Mouse (Mus musculus) midbrain, embryonic 14.5 days (tissue): ENCODE measurements around the gene Btla. TPM values are rescaled to one million over a fixed set of nuclear protein-coding genes. Genes with fewer than 3 reads are reported as not detected.

Source experiments
- ATAC-seq: fragments of 200-750 bp; cut with Nextera tagmentation; 2 replicates; pipeline ENCODE4 v1.8.0; 2017; ENCODE audit warnings: moderate number of reproducible peaks, moderate library complexity; ENCODE audit not compliant: low FRiP score, low TSS enrichment
- DNase-seq: peaks from one replicate; pipeline ENCODE4 v3.0.0-alpha.2; 2015
- H3K27ac ChIP-seq: fragments of 300-500 bp; sonication (generic); replicated peaks from 2 replicates; pipeline ENCODE4 v1.5.1; 2014; ENCODE audit warnings: mild to moderate bottlenecking, low read depth, low read length, moderate library complexity
- H3K27me3 ChIP-seq: fragments of 300-500 bp; sonication (generic); 2 replicates; pipeline ENCODE4 v1.6.1; 2014; ENCODE audit warnings: low read length, control low read depth, mixed read lengths; ENCODE audit not compliant: control insufficient read depth, insufficient read depth
- H3K36me3 ChIP-seq: fragments of 300-500 bp; sonication (generic); 2 replicates; pipeline ENCODE4 v1.6.1; 2014; ENCODE audit warnings: low read length, control low read depth; ENCODE audit not compliant: control insufficient read depth, insufficient read depth
- H3K4me1 ChIP-seq: fragments of 300-500 bp; sonication (generic); 2 replicates; pipeline ENCODE4 v1.6.1; 2014; ENCODE audit warnings: mild to moderate bottlenecking, antibody characterized with exemption, low read length, control low read depth; ENCODE audit not compliant: control insufficient read depth, insufficient read depth
- H3K4me2 ChIP-seq: fragments of 300-500 bp; sonication (generic); 2 replicates; pipeline ENCODE4 v1.6.1; 2014; ENCODE audit warnings: mild to moderate bottlenecking, low read length, moderate library complexity
- H3K4me3 ChIP-seq: fragments of 300-500 bp; sonication (generic); replicated peaks from 2 replicates; pipeline ENCODE4 v1.5.1; 2014; ENCODE audit warnings: low read depth, low read length
- H3K9ac ChIP-seq: fragments of 300-500 bp; sonication (generic); replicated peaks from 2 replicates; pipeline ENCODE4 v1.6.1; 2014; ENCODE audit warnings: mild to moderate bottlenecking, low read length, moderate library complexity
- H3K9me3 ChIP-seq: fragments of 300-500 bp; sonication (generic); 2 replicates; pipeline ENCODE4 v1.6.1; 2016; ENCODE audit warnings: low read length, control low read depth, mixed read lengths; ENCODE audit not compliant: control insufficient read depth
- WGBS: fragments of 180-500 bp; shearing (Covaris S2); extraction: QIAGEN DNeasy Blood & Tissue Kit; methylation state at CpG from one replicate; pipeline ENCODE4 v1.1.7; 2014; 5-methylcytosine and 5-hydroxymethylcytosine counted together
- polyA plus RNA-seq: library from polyadenylated mRNA; unstranded; fragments of >200 nt; fragmentation: Nextera tagmentation; extraction: Ambion mirVana; gene quantifications from 2 replicates; pipeline ENCODE4 v1.2.1, GENCODE M21; 2014

Gene Btla
- 0.11 and 0.16 TPM in 2 replicates for polyA plus RNA-seq

DNA sequence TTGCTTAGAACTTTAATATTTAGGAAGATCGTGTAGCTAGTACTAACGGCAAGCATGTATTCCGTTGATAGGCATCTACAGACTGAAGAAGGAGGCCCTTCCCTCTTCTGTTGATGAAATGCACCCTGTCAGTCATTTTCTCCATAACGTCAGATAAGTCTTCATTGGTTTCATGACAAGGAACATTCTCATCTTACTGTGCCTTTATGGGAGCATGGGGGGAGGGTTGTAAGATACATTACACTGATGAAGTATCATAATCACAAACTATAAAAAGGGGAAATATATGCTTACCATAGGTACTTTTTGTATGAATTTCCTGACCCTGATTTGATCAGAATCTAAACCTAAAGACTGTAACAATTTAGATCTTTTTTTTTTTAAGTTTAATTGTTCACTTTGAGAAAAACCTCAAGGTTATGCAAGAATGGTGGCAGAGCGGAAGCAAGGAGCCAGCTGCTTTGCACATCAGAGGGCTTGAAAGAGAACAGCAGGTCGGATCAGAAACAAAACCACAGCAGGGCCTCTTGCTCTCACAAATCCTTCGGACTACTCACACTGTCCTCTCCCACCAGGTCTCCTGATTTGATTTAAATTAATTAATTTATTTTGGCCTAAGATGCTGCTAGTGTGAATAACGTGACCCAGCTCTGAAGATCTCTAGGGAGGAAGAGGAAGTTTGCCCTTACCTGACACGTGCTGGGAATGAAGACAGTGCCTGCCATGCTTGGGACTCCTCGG is at the start of gene Btla:
TSS of gene Btla (plus strand) at position 668 of the 741 bp plus-strand sequence.
- 27% methylated on average over 10 of the region's 10 CpGs for WGBS
- Histone ChIP-seq H3K9ac (no peak within 1 kb of the TSS), H3K36me3 (no peaks in the 10 kb centered on the region), H3K4me3 (no peak within 1 kb of the TSS), H3K4me1 (no peaks in the 10 kb centered on the region), H3K27me3 (no peaks in the 10 kb centered on the region), H3K9me3 (no peaks in the 10 kb centered on the region), H3K4me2 (no peak within 1 kb of the TSS), H3K27ac (no peak within 1 kb of the TSS)
- ATAC-seq (no peak), DNase-seq (no peak)

DNA sequence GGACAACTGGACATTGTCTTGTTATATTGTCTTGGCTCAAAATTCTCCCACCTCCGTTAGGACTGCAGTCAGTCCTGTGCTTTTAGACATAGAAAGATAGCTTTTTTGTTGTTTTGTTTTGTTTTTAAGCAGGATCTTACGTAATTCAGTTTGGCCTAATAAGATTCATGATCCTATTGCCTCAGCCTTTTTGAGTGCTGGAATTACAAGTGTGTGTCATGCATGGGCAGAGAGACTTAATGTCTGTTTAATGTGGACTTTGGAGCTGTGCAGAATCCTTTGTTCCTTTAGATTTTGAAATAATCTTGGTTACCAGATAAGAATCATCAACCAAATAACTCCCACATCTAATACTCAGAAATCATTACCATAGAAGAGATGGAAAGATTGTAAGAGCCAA is 45.6 kb upstream of the Btla start:
- 80% methylated on average over 2 of the region's 2 CpGs for WGBS
- H3K9ac ChIP-seq, result no peak overlapping the region

DNA sequence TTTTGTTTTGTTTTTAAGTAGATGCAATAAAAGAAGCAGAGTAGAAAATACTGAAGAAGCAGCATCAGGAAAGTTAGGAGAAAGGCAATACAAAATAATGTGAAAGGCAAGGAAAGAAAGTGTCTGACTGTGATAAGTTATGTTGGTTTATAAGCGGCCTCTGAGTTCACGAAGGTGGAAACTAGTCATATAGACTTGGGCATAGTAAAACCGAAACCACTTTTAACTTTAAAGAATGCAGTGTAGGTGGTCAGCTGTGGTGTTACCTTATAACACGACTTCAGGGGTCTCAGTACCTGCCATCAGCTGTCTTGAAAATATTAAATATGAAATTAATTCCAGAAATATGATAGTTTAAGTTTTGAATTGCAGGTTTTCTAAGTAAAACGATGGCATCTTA is 42.3 kb upstream of the Btla start:
- WGBS, result 92% methylated on average over 5 of the region's 5 CpGs
- H3K4me2 ChIP-seq, result no peak overlapping the region
- no peaks in the 10 kb centered on the region for H3K9me3 ChIP-seq
- no peak overlapping the region for H3K9ac ChIP-seq
- DNase-seq, result no peak
- H3K27me3 ChIP-seq, result no peaks in the 10 kb centered on the region
- ATAC-seq, result no peak
- H3K27ac ChIP-seq, result no peak overlapping the region
- no peak overlapping the region for H3K4me3 ChIP-seq
- H3K4me1 ChIP-seq, result no peaks in the 10 kb centered on the region
- H3K36me3 ChIP-seq, result peaks cover 22% of the 10 kb centered on the region

More for the DNA sequence above, 45.6 kb upstream of the Btla start:
- no peaks in the 10 kb centered on the region for H3K4me1 ChIP-seq
- H3K27ac ChIP-seq, result no peak overlapping the region
- DNase-seq (no peak), ATAC-seq (no peak)
- peaks cover 21% of the 10 kb centered on the region for H3K36me3 ChIP-seq
- no peaks in the 10 kb centered on the region for H3K9me3 ChIP-seq
- no peak overlapping the region for H3K4me3 ChIP-seq
- H3K4me2 ChIP-seq, result no peak overlapping the region
- H3K27me3 ChIP-seq, result no peaks in the 10 kb centered on the region

DNA sequence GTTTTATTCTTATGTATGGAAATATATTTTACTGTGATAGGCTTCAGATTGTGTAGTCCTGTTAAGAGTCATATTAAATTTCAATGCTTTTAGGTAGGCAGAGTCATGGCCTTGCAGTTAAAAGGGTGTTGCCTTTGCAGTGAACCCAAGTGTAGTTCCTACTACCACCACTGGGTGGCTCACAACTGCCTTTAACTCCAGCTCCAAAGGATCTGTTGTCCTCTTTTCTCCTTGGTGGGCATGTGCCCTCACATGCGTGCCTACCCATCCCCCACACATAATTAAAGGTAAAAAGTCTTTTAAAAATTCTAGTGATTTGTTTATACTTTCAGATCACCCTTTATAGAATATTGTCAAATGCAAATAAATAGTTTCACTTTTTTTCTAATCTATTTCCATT is 31.5 kb upstream of the Btla start:
- Histone ChIP-seq H3K9me3 (no peaks in the 10 kb centered on the region), H3K9ac (no peak overlapping the region), H3K4me2 (no peak overlapping the region), H3K4me3 (no peak overlapping the region), H3K36me3 (peaks cover 9% of the 10 kb centered on the region; the same call in 1 of the 2 replicates), H3K27ac (no peak overlapping the region), H3K4me1 (no peaks in the 10 kb centered on the region), H3K27me3 (no peaks in the 10 kb centered on the region)
- peak; percentile 90 for DNase-seq
- peak; percentile 59 for ATAC-seq
- 8% methylated on average over 1 of the region's 1 CpGs for WGBS

DNA sequence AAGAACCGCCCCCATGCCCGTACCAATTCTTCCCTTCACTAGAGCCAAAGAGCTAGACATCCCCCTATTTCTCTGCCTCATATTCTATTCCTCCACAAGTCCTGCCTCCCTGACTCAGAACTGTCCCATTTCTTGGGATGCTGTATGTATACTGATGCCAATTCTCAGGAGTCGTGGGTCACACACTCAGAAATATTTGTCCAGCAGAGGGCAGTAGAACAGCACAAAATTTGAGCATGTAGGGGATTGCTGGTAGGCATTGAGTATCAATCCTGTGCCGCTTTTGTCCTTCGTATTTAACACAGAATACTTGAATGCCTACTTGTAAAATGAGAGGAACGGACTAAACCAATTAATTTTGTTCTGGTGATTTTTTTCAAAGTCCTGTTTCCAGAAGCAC is 27.3 kb upstream of the Btla start:
- 29% methylated on average over 6 of the region's 6 CpGs for WGBS
- no peaks in the 10 kb centered on the region for H3K27me3 ChIP-seq
- DNase-seq, result peak; percentile 95
- no peaks in the 10 kb centered on the region for H3K36me3 ChIP-seq
- no peaks in the 10 kb centered on the region for H3K9me3 ChIP-seq
- no peak overlapping the region for H3K9ac ChIP-seq
- no peak overlapping the region for H3K4me2 ChIP-seq
- no peak overlapping the region for H3K4me3 ChIP-seq
- H3K4me1 ChIP-seq, result no peaks in the 10 kb centered on the region
- H3K27ac ChIP-seq, result no peak overlapping the region
- ATAC-seq, result peak; percentile 65

DNA sequence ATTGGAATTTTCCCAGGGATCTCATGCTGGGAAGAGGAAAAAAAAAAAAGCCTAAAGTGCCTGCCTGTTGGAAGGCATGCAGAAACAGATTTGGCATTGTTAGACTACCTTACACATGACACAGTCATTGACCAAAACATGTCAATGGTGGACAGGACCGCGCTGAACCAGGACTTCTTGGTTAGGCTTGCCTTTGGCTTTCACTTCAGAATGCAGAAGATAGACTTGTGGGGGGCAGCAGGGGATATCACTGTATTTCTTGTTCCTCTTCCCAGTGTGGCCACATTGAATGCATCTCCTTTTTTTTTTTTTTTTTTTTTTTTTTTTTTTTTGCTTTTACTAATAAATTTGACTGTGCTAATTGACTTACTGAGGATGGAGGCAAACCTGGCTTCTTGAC is 22.7 kb upstream of the Btla start:
- H3K9ac ChIP-seq, result no peak overlapping the region
- ATAC-seq (no peak), DNase-seq (no peak)
- no peaks in the 10 kb centered on the region for H3K9me3 ChIP-seq
- H3K27ac ChIP-seq, result no peak overlapping the region
- no peaks in the 10 kb centered on the region for H3K27me3 ChIP-seq
- no peaks in the 10 kb centered on the region for H3K36me3 ChIP-seq
- 96% methylated on average over 2 of the region's 2 CpGs for WGBS
- H3K4me3 ChIP-seq, result no peak overlapping the region
- no peaks in the 10 kb centered on the region for H3K4me1 ChIP-seq
- H3K4me2 ChIP-seq, result no peak overlapping the region

DNA sequence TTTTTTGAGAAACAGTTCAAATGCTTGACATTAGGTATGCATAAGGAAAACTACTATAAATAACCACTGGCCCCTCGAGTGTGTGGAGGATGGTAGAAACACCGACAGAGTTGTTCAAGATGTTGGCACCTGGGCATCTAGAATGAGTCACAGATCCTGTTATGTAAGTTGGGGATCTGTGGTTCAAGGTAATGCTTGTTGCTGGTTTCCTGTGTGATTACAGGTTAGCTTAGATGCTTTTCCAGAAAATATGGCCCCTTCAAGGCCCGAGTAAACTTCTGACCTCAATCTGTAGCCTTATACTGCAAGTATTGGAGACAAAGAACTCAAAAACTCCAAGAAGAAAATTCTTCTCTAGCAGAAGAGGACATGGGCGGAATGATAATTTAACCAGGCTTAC is 19.7 kb upstream of the Btla start:
- Histone ChIP-seq H3K9ac (no peak overlapping the region), H3K36me3 (no peaks in the 10 kb centered on the region), H3K4me1 (no peaks in the 10 kb centered on the region), H3K4me2 (no peak overlapping the region), H3K27ac (no peak overlapping the region), H3K27me3 (no peaks in the 10 kb centered on the region), H3K4me3 (no peak overlapping the region), H3K9me3 (no peaks in the 10 kb centered on the region)
- 87% methylated on average over 4 of the region's 4 CpGs for WGBS
- DNase-seq (no peak), ATAC-seq (no peak)

DNA sequence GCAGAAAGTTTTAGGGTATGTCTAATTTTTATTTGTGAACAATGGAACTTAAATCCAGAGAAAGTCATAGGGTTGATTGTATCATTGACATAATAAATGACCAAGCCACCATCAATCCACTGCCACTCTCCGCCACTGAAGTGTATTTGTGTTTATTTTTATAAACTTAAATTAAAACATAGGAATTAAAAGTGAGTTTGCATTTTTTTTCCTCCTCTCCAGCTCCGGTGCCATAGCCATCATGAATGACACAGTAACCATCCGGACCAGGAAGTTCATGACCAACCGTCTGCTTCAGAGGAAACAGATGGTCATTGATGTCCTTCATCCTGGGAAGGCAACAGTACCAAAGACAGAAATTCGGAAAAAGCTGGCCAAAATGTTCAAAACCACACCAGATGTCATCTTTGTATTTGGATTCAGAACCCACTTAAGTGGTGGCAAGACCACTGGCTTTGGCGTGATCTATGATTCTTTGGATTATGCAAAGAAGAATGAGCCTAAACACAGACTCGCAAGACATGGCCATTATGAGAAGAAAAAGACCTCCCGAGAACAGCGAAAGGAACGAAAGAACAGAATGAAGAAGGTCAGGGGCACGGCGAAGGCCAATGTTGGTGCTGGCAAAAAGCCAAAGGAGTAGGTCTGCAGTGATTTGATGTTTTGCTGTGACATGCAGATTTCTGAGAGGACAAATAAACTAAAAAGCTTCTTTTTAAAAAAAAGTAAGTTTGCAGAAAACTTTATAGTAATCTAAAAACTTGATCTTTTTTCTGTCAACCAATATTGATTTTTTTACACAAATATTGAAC is 19.1 kb upstream of the Btla start:
- Histone ChIP-seq H3K4me1 (no peaks in the 10 kb centered on the region), H3K27me3 (no peaks in the 10 kb centered on the region), H3K4me3 (no peak overlapping the region), H3K4me2 (no peak overlapping the region), H3K9me3 (no peaks in the 10 kb centered on the region), H3K36me3 (no peaks in the 10 kb centered on the region), H3K9ac (no peak overlapping the region), H3K27ac (no peak overlapping the region)
- no peak for ATAC-seq
- DNase-seq, result no peak
- WGBS, result 76% methylated on average over 12 of the region's 12 CpGs
